Mouse (Mus musculus): ENCODE measurements around the gene Ankrd12. TPM values are rescaled to one million over a fixed set of nuclear protein-coding genes. Genes with fewer than 3 reads are reported as not detected.
"Not testable (repeated sequence)": the region's sequence is repeated elsewhere in the genome, so short reads cannot be mapped to it uniquely, and the experiment has no call there.

Gene Ankrd12
- polyA plus RNA-seq, 1 experiment = 23.9 TPM

GRCm38 (mm10) chr17:66011790-66012189, 65.1 kb downstream of the Ankrd12 start:
- no peak for TF ChIP-seq POLR2A (IDR thresholded peaks at IDR 0.05; ENCODE audit: extremely low read depth, insufficient read depth, low read length)
- TF ChIP-seq CTCF (IDR thresholded peaks at IDR 0.05; ENCODE audit: extremely low read depth, insufficient read depth, low read length) = no peak
- no peak overlapping the region for H3K27ac ChIP-seq (ENCODE audit: insufficient read depth, low read length)
- no peaks in the 10 kb centered on the region for H3K4me1 ChIP-seq (ENCODE audit: control insufficient read depth, insufficient read depth, low read length)
- H3K4me3 ChIP-seq (ENCODE audit: insufficient read depth, low read length) = no peak overlapping the region

GRCm38 (mm10) chr17:66007892-66008291, 69.0 kb downstream of the Ankrd12 start:
- TF ChIP-seq CTCF (IDR thresholded peaks at IDR 0.05; ENCODE audit: extremely low read depth, insufficient read depth, low read length) (no peak), POLR2A (IDR thresholded peaks at IDR 0.05; ENCODE audit: extremely low read depth, insufficient read depth, low read length) (no peak)
- Histone ChIP-seq H3K4me3 (ENCODE audit: insufficient read depth, low read length) (no peak overlapping the region), H3K4me1 (ENCODE audit: control insufficient read depth, insufficient read depth, low read length) (peaks cover 1% of the 10 kb centered on the region; the same call in 1 of the 2 replicates), H3K27ac (ENCODE audit: insufficient read depth, low read length) (no peak overlapping the region)

GRCm38 (mm10) chr17:66007473-66007872, 69.4 kb downstream of the Ankrd12 start:
- TF ChIP-seq CTCF (IDR thresholded peaks at IDR 0.05; ENCODE audit: extremely low read depth, insufficient read depth, low read length) (no peak), POLR2A (IDR thresholded peaks at IDR 0.05; ENCODE audit: extremely low read depth, insufficient read depth, low read length) (no peak)
- Histone ChIP-seq H3K27ac (ENCODE audit: insufficient read depth, low read length) (no peak overlapping the region), H3K4me3 (ENCODE audit: insufficient read depth, low read length) (no peak overlapping the region), H3K4me1 (ENCODE audit: control insufficient read depth, insufficient read depth, low read length) (peaks cover 1% of the 10 kb centered on the region; the same call in 1 of the 2 replicates)

GRCm38 (mm10) chr17:65988151-65988820, 88.6 kb downstream of the Ankrd12 start:
- Histone ChIP-seq H3K27ac (ENCODE audit: insufficient read depth, low read length) (no peak overlapping the region), H3K4me1 (ENCODE audit: control insufficient read depth, insufficient read depth, low read length) (no peaks in the 10 kb centered on the region), H3K4me3 (ENCODE audit: insufficient read depth, low read length) (no peak overlapping the region)
- TF ChIP-seq POLR2A (IDR thresholded peaks at IDR 0.05; ENCODE audit: extremely low read depth, insufficient read depth, low read length) (no peak), CTCF (IDR thresholded peaks at IDR 0.05; ENCODE audit: extremely low read depth, insufficient read depth, low read length) (no peak)

GRCm38 (mm10) chr17:65976720-65977119, 100.2 kb downstream of the Ankrd12 start:
- not testable (repeated sequence) for H3K27ac ChIP-seq (ENCODE audit: insufficient read depth, low read length); H3K4me1 ChIP-seq (ENCODE audit: control insufficient read depth, insufficient read depth, low read length); H3K4me3 ChIP-seq (ENCODE audit: insufficient read depth, low read length)

- Histone ChIP-seq H3K4me3 (ENCODE audit: insufficient read depth, low read length) (no peak overlapping the region), H3K4me1 (ENCODE audit: control insufficient read depth, insufficient read depth, low read length) (no peaks in the 10 kb centered on the region), H3K27ac (ENCODE audit: insufficient read depth, low read length) (no peak overlapping the region)
- TF ChIP-seq CTCF (IDR thresholded peaks at IDR 0.05; ENCODE audit: extremely low read depth, insufficient read depth, low read length) (no peak), POLR2A (IDR thresholded peaks at IDR 0.05; ENCODE audit: extremely low read depth, insufficient read depth, low read length) (no peak)
Observed at GRCm38 (mm10) chr17:65967751-65968150, 109.1 kb downstream of the Ankrd12 start.

- no peak for TF ChIP-seq POLR2A (IDR thresholded peaks at IDR 0.05; ENCODE audit: extremely low read depth, insufficient read depth, low read length)
- TF ChIP-seq CTCF (IDR thresholded peaks at IDR 0.05; ENCODE audit: extremely low read depth, insufficient read depth, low read length) = no peak
- H3K27ac ChIP-seq (ENCODE audit: insufficient read depth, low read length) = no peak overlapping the region
- no peak overlapping the region for H3K4me3 ChIP-seq (ENCODE audit: insufficient read depth, low read length)
- no peaks in the 10 kb centered on the region for H3K4me1 ChIP-seq (ENCODE audit: control insufficient read depth, insufficient read depth, low read length)
Observed at GRCm38 (mm10) chr17:65962263-65962662, 114.6 kb downstream of the Ankrd12 start.

- TF ChIP-seq POLR2A (IDR thresholded peaks at IDR 0.05; ENCODE audit: extremely low read depth, insufficient read depth, low read length) (no peak), CTCF (IDR thresholded peaks at IDR 0.05; ENCODE audit: extremely low read depth, insufficient read depth, low read length) (no peak)
- Histone ChIP-seq H3K4me3 (ENCODE audit: insufficient read depth, low read length) (no peak overlapping the region), H3K4me1 (ENCODE audit: control insufficient read depth, insufficient read depth, low read length) (no peaks in the 10 kb centered on the region), H3K27ac (ENCODE audit: insufficient read depth, low read length) (no peak overlapping the region)
Observed at GRCm38 (mm10) chr17:65961606-65962136, 115.2 kb downstream of the Ankrd12 start.

- Histone ChIP-seq H3K27ac (ENCODE audit: insufficient read depth, low read length) (no peak overlapping the region), H3K4me3 (ENCODE audit: insufficient read depth, low read length) (no peak overlapping the region), H3K4me1 (ENCODE audit: control insufficient read depth, insufficient read depth, low read length) (no peaks in the 10 kb centered on the region)
- TF ChIP-seq POLR2A (IDR thresholded peaks at IDR 0.05; ENCODE audit: extremely low read depth, insufficient read depth, low read length) (no peak), CTCF (IDR thresholded peaks at IDR 0.05; ENCODE audit: extremely low read depth, insufficient read depth, low read length) (no peak)
Observed at GRCm38 (mm10) chr17:65959011-65959410, 117.9 kb downstream of the Ankrd12 start.

GRCm38 (mm10) chr17:65958366-65958765, 118.5 kb downstream of the Ankrd12 start:
- no peak overlapping the region for H3K27ac ChIP-seq (ENCODE audit: insufficient read depth, low read length)
- H3K4me3 ChIP-seq (ENCODE audit: insufficient read depth, low read length) = no peak overlapping the region
- TF ChIP-seq CTCF (IDR thresholded peaks at IDR 0.05; ENCODE audit: extremely low read depth, insufficient read depth, low read length) (no peak), POLR2A (IDR thresholded peaks at IDR 0.05; ENCODE audit: extremely low read depth, insufficient read depth, low read length) (no peak)
- H3K4me1 ChIP-seq (ENCODE audit: control insufficient read depth, insufficient read depth, low read length) = no peaks in the 10 kb centered on the region

Data from cortical plate, adult 2 months (tissue).